Mouse (Mus musculus) midbrain, embryonic 15.5 days (tissue): Measurements from ENCODE around the gene Pparg. TPM values are rescaled to one million over a fixed set of nuclear protein-coding genes. Genes with fewer than 3 reads are reported as not detected.

Experiments used
- ATAC-seq: fragments of 200-750 bp; cut with Nextera tagmentation; replicated peaks from 2 replicates; pipeline ENCODE4 v1.8.0; 2017; ENCODE audit warnings: moderate TSS enrichment
- H3K27ac ChIP-seq: fragments of 300-500 bp; sonication (generic); 2 replicates; pipeline ENCODE4 v1.5.1; 2015; ENCODE audit warnings: mild to moderate bottlenecking, inconsistent platforms
- H3K27me3 ChIP-seq: fragments of 300-500 bp; sonication (generic); replicated peaks from 2 replicates; pipeline ENCODE4 v1.6.1; 2015; ENCODE audit warnings: inconsistent platforms
- H3K36me3 ChIP-seq: fragments of 300-500 bp; sonication (generic); replicated peaks from 2 replicates; pipeline ENCODE4 v1.6.1; 2015; ENCODE audit warnings: inconsistent platforms
- H3K4me1 ChIP-seq: fragments of 300-500 bp; sonication (generic); 2 replicates; pipeline ENCODE4 v1.6.1; 2015; ENCODE audit warnings: inconsistent platforms
- H3K4me2 ChIP-seq: fragments of 300-500 bp; sonication (generic); 2 replicates; pipeline ENCODE4 v1.6.1; 2015; ENCODE audit warnings: inconsistent platforms, mild to moderate bottlenecking, moderate library complexity
- H3K4me3 ChIP-seq: fragments of 300-500 bp; sonication (generic); 2 replicates; pipeline ENCODE4 v1.5.1; 2015; ENCODE audit warnings: mild to moderate bottlenecking, inconsistent platforms
- H3K9ac ChIP-seq: fragments of 300-500 bp; sonication (generic); 2 replicates; pipeline ENCODE4 v1.6.1; 2015; ENCODE audit warnings: mild to moderate bottlenecking, inconsistent platforms
- H3K9me3 ChIP-seq: fragments of 300-500 bp; sonication (generic); 2 replicates; pipeline ENCODE4 v1.6.1; 2016; ENCODE audit warnings: inconsistent platforms
- WGBS: fragments of 180-500 bp; shearing (Covaris S2); methylation state at CpG from one replicate; pipeline ENCODE4 v1.1.7; 2015; ENCODE audit warnings: mixed read lengths; 5-methylcytosine and 5-hydroxymethylcytosine counted together
- polyA plus RNA-seq: library from polyadenylated mRNA; unstranded; fragments of >200 nt; fragmentation: Nextera tagmentation; extraction: Ambion mirVana; gene quantifications from 2 replicates; pipeline ENCODE4 v1.2.1, GENCODE M21; 2015

The Pparg gene
- polyA plus RNA-seq, 1 experiment from 2014 or later: 0.37 TPM

- Histone ChIP-seq H3K36me3 (no peaks in the 10 kb centered on the region), H3K27ac (no peak overlapping the region), H3K9me3 (no peaks in the 10 kb centered on the region), H3K4me2 (no peak overlapping the region), H3K9ac (no peak overlapping the region), H3K4me1 (no peaks in the 10 kb centered on the region), H3K27me3 (no peaks in the 10 kb centered on the region), H3K4me3 (no peak overlapping the region)
- no peak for ATAC-seq
- WGBS: 89% methylated on average over 5 of the region's 5 CpGs
Observed at GRCm38 (mm10) chr6:115374871-115375852, 14.4 kb downstream of the Pparg start.

- no peaks in the 10 kb centered on the region for H3K9me3 ChIP-seq
- H3K36me3 ChIP-seq: no peaks in the 10 kb centered on the region
- no peak overlapping the region for H3K4me3 ChIP-seq
- no peak for ATAC-seq
- no peak overlapping the region for H3K27ac ChIP-seq
- 93% methylated on average over 5 of the region's 5 CpGs for WGBS
- no peaks in the 10 kb centered on the region for H3K27me3 ChIP-seq
- H3K4me1 ChIP-seq: no peaks in the 10 kb centered on the region
- no peak overlapping the region for H3K9ac ChIP-seq
- no peak overlapping the region for H3K4me2 ChIP-seq
Observed at GRCm38 (mm10) chr6:115380596-115380995, 19.8 kb downstream of the Pparg start.

- ATAC-seq: no peak
- Histone ChIP-seq H3K4me3 (no peak overlapping the region), H3K4me1 (no peaks in the 10 kb centered on the region), H3K27me3 (no peaks in the 10 kb centered on the region), H3K27ac (no peak overlapping the region), H3K4me2 (no peak overlapping the region), H3K36me3 (no peaks in the 10 kb centered on the region), H3K9me3 (no peaks in the 10 kb centered on the region), H3K9ac (no peak overlapping the region)
- 80% methylated on average over 5 of the region's 5 CpGs for WGBS
Observed at GRCm38 (mm10) chr6:115382712-115383111, 22.0 kb downstream of the Pparg start.

GRCm38 (mm10) chr6:115389945-115390540 lies 29.3 kb downstream of the Pparg start:
- no peak overlapping the region for H3K4me2 ChIP-seq
- no peak overlapping the region for H3K4me3 ChIP-seq
- WGBS: 70% methylated on average over 4 of the region's 4 CpGs
- no peaks in the 10 kb centered on the region for H3K36me3 ChIP-seq
- H3K9me3 ChIP-seq: no peaks in the 10 kb centered on the region
- H3K9ac ChIP-seq: no peak overlapping the region
- no peak for ATAC-seq
- no peaks in the 10 kb centered on the region for H3K27me3 ChIP-seq
- H3K4me1 ChIP-seq: no peaks in the 10 kb centered on the region
- H3K27ac ChIP-seq: no peak overlapping the region

- no peak overlapping the region for H3K9ac ChIP-seq
- no peaks in the 10 kb centered on the region for H3K36me3 ChIP-seq
- 72% methylated on average over 3 of the region's 3 CpGs for WGBS
- H3K4me1 ChIP-seq: no peaks in the 10 kb centered on the region
- H3K4me2 ChIP-seq: no peak overlapping the region
- H3K9me3 ChIP-seq: no peaks in the 10 kb centered on the region
- no peak overlapping the region for H3K4me3 ChIP-seq
- ATAC-seq: no peak
- H3K27me3 ChIP-seq: no peaks in the 10 kb centered on the region
- H3K27ac ChIP-seq: no peak overlapping the region
Observed at GRCm38 (mm10) chr6:115396911-115397310, 36.2 kb downstream of the Pparg start.

- Histone ChIP-seq H3K4me2 (no peak overlapping the region), H3K36me3 (no peaks in the 10 kb centered on the region), H3K27ac (no peak overlapping the region), H3K9ac (no peak overlapping the region), H3K9me3 (no peaks in the 10 kb centered on the region), H3K4me1 (no peaks in the 10 kb centered on the region), H3K4me3 (no peak overlapping the region), H3K27me3 (no peaks in the 10 kb centered on the region)
- ATAC-seq: no peak
- WGBS: 38% methylated on average over 2 of the region's 2 CpGs
Observed at GRCm38 (mm10) chr6:115404354-115404753, 43.6 kb downstream of the Pparg start.

GRCm38 (mm10) chr6:115411477-115411876 lies 50.7 kb downstream of the Pparg start:
- Histone ChIP-seq H3K4me3 (no peak overlapping the region), H3K4me2 (no peak overlapping the region), H3K9ac (no peak overlapping the region), H3K36me3 (no peaks in the 10 kb centered on the region), H3K4me1 (no peaks in the 10 kb centered on the region), H3K27ac (no peak overlapping the region), H3K9me3 (no peaks in the 10 kb centered on the region), H3K27me3 (no peaks in the 10 kb centered on the region)
- WGBS: 21% methylated on average over 1 of the region's 1 CpGs
- no peak for ATAC-seq

- H3K9ac ChIP-seq: no peak overlapping the region
- ATAC-seq: no peak
- no peaks in the 10 kb centered on the region for H3K27me3 ChIP-seq
- no peaks in the 10 kb centered on the region for H3K4me1 ChIP-seq
- no peaks in the 10 kb centered on the region for H3K9me3 ChIP-seq
- no peaks in the 10 kb centered on the region for H3K36me3 ChIP-seq
- no peak overlapping the region for H3K4me3 ChIP-seq
- WGBS: 92% methylated on average over 3 of the region's 3 CpGs
- no peak overlapping the region for H3K27ac ChIP-seq
- H3K4me2 ChIP-seq: no peak overlapping the region
Observed at GRCm38 (mm10) chr6:115418171-115418570, 57.4 kb downstream of the Pparg start.

GRCm38 (mm10) chr6:115418964-115419363 lies 58.2 kb downstream of the Pparg start:
- H3K4me3 ChIP-seq: no peak overlapping the region
- H3K36me3 ChIP-seq: no peaks in the 10 kb centered on the region
- H3K9me3 ChIP-seq: no peaks in the 10 kb centered on the region
- no peak overlapping the region for H3K4me2 ChIP-seq
- ATAC-seq: no peak
- no peak overlapping the region for H3K9ac ChIP-seq
- H3K4me1 ChIP-seq: no peaks in the 10 kb centered on the region
- H3K27me3 ChIP-seq: no peaks in the 10 kb centered on the region
- H3K27ac ChIP-seq: no peak overlapping the region
- 84% methylated on average over 3 of the region's 3 CpGs for WGBS

- no peak for ATAC-seq
- H3K4me3 ChIP-seq: no peak overlapping the region
- H3K36me3 ChIP-seq: no peaks in the 10 kb centered on the region
- H3K4me2 ChIP-seq: no peak overlapping the region
- H3K9ac ChIP-seq: no peak overlapping the region
- 61% methylated on average over 1 of the region's 1 CpGs for WGBS
- H3K4me1 ChIP-seq: no peaks in the 10 kb centered on the region
- no peaks in the 10 kb centered on the region for H3K27me3 ChIP-seq
- no peak overlapping the region for H3K27ac ChIP-seq
- H3K9me3 ChIP-seq: no peaks in the 10 kb centered on the region
Observed at GRCm38 (mm10) chr6:115420963-115421362, 60.2 kb downstream of the Pparg start.

GRCm38 (mm10) chr6:115421665-115422064 lies 60.9 kb downstream of the Pparg start:
- H3K9me3 ChIP-seq: no peaks in the 10 kb centered on the region
- 88% methylated on average over 4 of the region's 4 CpGs for WGBS
- no peak overlapping the region for H3K4me2 ChIP-seq
- no peaks in the 10 kb centered on the region for H3K27me3 ChIP-seq
- H3K27ac ChIP-seq: no peak overlapping the region
- H3K36me3 ChIP-seq: no peaks in the 10 kb centered on the region
- no peaks in the 10 kb centered on the region for H3K4me1 ChIP-seq
- ATAC-seq: no peak
- H3K4me3 ChIP-seq: no peak overlapping the region
- H3K9ac ChIP-seq: no peak overlapping the region

- no peak for ATAC-seq
- Histone ChIP-seq H3K36me3 (no peaks in the 10 kb centered on the region), H3K4me2 (no peak overlapping the region), H3K27ac (no peak overlapping the region), H3K9ac (no peak overlapping the region), H3K4me1 (no peaks in the 10 kb centered on the region), H3K27me3 (no peaks in the 10 kb centered on the region), H3K9me3 (no peaks in the 10 kb centered on the region), H3K4me3 (no peak overlapping the region)
- WGBS: 88% methylated on average over 3 of the region's 3 CpGs
Observed at GRCm38 (mm10) chr6:115424433-115424832, 63.7 kb downstream of the Pparg start.

GRCm38 (mm10) chr6:115432726-115433125 lies 72.0 kb downstream of the Pparg start:
- WGBS: 73% methylated on average over 2 of the region's 2 CpGs
- no peaks in the 10 kb centered on the region for H3K27me3 ChIP-seq
- no peak overlapping the region for H3K4me2 ChIP-seq
- H3K4me3 ChIP-seq: no peak overlapping the region
- H3K9me3 ChIP-seq: no peaks in the 10 kb centered on the region
- H3K4me1 ChIP-seq: no peaks in the 10 kb centered on the region
- no peak for ATAC-seq
- no peak overlapping the region for H3K9ac ChIP-seq
- no peak overlapping the region for H3K27ac ChIP-seq
- no peaks in the 10 kb centered on the region for H3K36me3 ChIP-seq
